Mouse (Mus musculus): ENCODE results near the gene Olfr410.

- TF ChIP-seq POLR2A (IDR thresholded peaks at IDR 0.05; ENCODE audit: borderline replicate concordance, extremely low read depth, insufficient read depth, insufficient read length, poor library complexity, severe bottlenecking) (no peak), CTCF (IDR thresholded peaks at IDR 0.05; ENCODE audit: borderline replicate concordance, extremely low read depth, insufficient read depth, insufficient read length) (no peak)
These were observed 23.9 kb upstream of the Olfr410 start, which contains the start of gene Olfr412 for GRCm38 (mm10) chr11:74361769-74362168.
